Mouse (Mus musculus) midbrain, embryonic 16.5 days (tissue): ENCODE measurements around the gene Hoxa1. TPM values are rescaled to one million over a fixed set of nuclear protein-coding genes. Genes with fewer than 3 reads are reported as not detected.
A peak's percentile ranks its signal among the peaks of the same experiment; 100 is the strongest.

ENCODE experiments used
- ATAC-seq: fragments of 200-750 bp; cut with Nextera tagmentation; 2 replicates; pipeline ENCODE4 v1.8.0; 2017; ENCODE audit warnings: moderate TSS enrichment
- H3K27ac ChIP-seq: fragments of 300-500 bp; sonication (generic); 2 replicates; pipeline ENCODE4 v1.5.1; 2014; ENCODE audit warnings: mild to moderate bottlenecking, low read length, mixed read lengths
- H3K27me3 ChIP-seq: fragments of 300-500 bp; sonication (generic); 2 replicates; pipeline ENCODE4 v1.6.1; 2014; ENCODE audit warnings: low read depth, low read length, mixed read lengths; ENCODE audit not compliant: control insufficient read depth, insufficient read depth
- H3K36me3 ChIP-seq: fragments of 300-500 bp; sonication (generic); 2 replicates; pipeline ENCODE4 v1.6.1; 2014; ENCODE audit warnings: mild to moderate bottlenecking, low read length, moderate library complexity, mixed read lengths; ENCODE audit not compliant: control insufficient read depth, insufficient read depth
- H3K4me1 ChIP-seq: fragments of 300-500 bp; sonication (generic); 2 replicates; pipeline ENCODE4 v1.6.1; 2014; ENCODE audit warnings: mild to moderate bottlenecking, low read length, mixed read lengths; ENCODE audit not compliant: control insufficient read depth, insufficient read depth
- H3K4me2 ChIP-seq: fragments of 300-500 bp; sonication (generic); 2 replicates; pipeline ENCODE4 v1.6.1; 2014; ENCODE audit warnings: mild to moderate bottlenecking, low read length, mixed read lengths
- H3K4me3 ChIP-seq: fragments of 300-500 bp; sonication (generic); 2 replicates; pipeline ENCODE4 v1.5.1; 2014; ENCODE audit warnings: low read depth, mild to moderate bottlenecking, low read length, moderate library complexity, mixed read lengths
- H3K9ac ChIP-seq: fragments of 300-500 bp; sonication (generic); 2 replicates; pipeline ENCODE4 v1.6.1; 2014; ENCODE audit warnings: low read depth, low read length, mixed read lengths
- H3K9me3 ChIP-seq: fragments of 300-500 bp; sonication (generic); replicated peaks from 2 replicates; pipeline ENCODE4 v1.6.1; 2014; ENCODE audit warnings: mild to moderate bottlenecking, low read length, mixed read lengths; ENCODE audit not compliant: control insufficient read depth, poor library complexity, severe bottlenecking
- WGBS: fragments of 180-500 bp; shearing (Covaris S2); extraction: QIAGEN DNeasy Blood & Tissue Kit; methylation state at CpG from one replicate; pipeline ENCODE4 v1.1.7; 2014; 5-methylcytosine and 5-hydroxymethylcytosine counted together
- polyA plus RNA-seq: library from polyadenylated mRNA; unstranded; fragments of >200 nt; fragmentation: Nextera tagmentation; extraction: Ambion mirVana; gene quantifications from 2 replicates; pipeline ENCODE4 v1.2.1, GENCODE M21; 2015

Hoxa1 gene
- polyA plus RNA-seq, 1 experiment from 2014 or later = not detected

DNA sequence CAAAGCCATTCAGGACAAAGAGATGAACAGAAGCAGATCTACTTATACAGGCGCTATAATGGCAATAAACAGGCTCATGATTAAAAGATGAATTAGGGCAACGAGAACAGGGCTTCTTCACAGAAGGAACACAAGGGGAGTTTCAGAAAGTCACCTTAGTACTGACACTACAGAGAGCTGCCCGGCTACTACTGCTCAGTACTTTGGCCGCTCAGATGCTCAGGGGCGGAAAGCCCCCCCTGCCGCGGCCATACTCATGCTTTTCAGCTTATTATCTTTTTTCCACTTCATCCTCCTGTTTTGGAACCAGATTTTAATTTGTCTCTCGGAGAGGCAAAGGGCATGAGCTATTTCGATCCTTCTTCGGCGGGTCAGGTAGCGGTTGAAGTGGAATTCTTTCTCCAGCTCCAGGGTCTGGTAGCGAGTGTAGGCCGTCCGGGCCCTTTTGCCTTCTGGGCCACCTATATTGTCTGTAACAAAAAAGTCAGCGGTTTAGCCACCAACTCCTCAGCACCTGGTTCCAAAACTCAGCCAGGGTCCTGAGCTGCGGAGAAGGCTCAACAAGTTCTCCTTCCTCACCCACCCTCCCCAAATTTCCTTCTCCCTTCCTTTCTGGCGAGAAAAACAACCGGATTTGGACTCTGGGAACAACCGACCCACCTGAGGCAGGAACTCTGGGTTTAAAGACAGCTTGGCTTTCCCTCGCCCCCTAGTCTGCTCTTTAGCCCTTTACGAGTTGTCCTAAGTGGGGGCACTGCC lies 44.4 kb upstream of the Hoxa1 start:
- Histone ChIP-seq H3K27me3 (peaks cover 91% of the 10 kb centered on the region), H3K9me3 (no peaks in the 10 kb centered on the region), H3K4me3 (no peak overlapping the region), H3K4me2 (no peak overlapping the region), H3K9ac (no peak overlapping the region), H3K27ac (no peak overlapping the region), H3K4me1 (peaks cover 3% of the 10 kb centered on the region; the same call in 1 of the 2 replicates), H3K36me3 (no peaks in the 10 kb centered on the region)
- no peak for ATAC-seq
- whole genome bisulfite sequencing = 3% methylated on average over 22 of the region's 22 CpGs

DNA sequence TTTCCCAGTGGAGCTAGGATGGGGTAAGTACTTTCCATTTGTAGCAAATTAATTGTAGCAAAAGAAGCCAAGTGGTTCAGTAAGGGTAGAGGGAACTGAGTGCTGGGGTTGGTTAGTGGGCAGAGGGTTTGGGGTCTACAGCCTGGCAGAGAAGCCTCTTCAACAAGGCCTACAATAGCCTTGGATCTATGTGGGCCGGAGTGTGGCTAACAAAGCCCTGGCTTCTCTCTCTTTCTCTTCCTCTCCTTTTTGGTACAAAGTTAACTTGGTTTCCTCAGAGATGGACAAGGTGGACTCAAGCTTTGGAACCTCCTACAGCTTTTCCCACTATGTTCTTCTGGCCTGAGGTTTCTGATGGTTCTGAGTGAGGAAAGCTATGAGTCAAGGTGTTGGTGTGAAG lies 43.2 kb upstream of the Hoxa1 start:
- Histone ChIP-seq H3K4me2 (no peak overlapping the region), H3K9ac (no peak overlapping the region), H3K27me3 (peaks cover 92% of the 10 kb centered on the region), H3K36me3 (no peaks in the 10 kb centered on the region), H3K9me3 (no peaks in the 10 kb centered on the region), H3K4me1 (peaks cover 3% of the 10 kb centered on the region; the same call in 1 of the 2 replicates), H3K4me3 (no peak overlapping the region), H3K27ac (no peak overlapping the region)
- ATAC-seq = no peak
- WGBS = 13% methylated on average over 1 of the region's 1 CpGs

DNA sequence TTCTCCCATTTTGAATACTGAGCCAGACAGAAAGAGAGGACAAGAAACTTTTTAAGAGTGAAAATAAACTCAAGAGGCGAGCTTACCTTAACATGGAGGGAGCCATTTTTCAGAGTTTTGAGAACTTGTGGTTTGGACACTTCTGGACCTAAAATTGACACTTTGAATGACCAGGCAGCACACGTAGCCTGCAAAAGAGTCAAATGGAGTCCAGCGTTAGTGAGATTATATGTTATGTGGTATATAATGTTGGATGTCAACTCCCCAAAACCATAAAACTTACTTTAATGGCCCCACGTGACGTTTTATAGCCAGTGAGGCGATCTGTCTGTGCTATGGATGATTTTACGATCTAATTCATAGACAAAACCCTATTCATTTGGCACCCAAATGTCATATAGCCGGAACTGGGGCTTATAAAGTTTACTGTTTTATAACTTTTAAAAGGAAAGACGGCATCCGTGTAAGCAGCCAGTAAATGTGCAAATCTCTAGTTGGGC lies 42.7 kb upstream of the Hoxa1 start:
- Histone ChIP-seq H3K36me3 (no peaks in the 10 kb centered on the region), H3K4me3 (no peak overlapping the region), H3K9me3 (no peaks in the 10 kb centered on the region), H3K4me1 (peaks cover 3% of the 10 kb centered on the region; the same call in 1 of the 2 replicates), H3K27me3 (peaks cover 92% of the 10 kb centered on the region), H3K9ac (no peak overlapping the region), H3K4me2 (no peak overlapping the region), H3K27ac (no peak overlapping the region)
- WGBS = 5% methylated on average over 10 of the region's 10 CpGs
- ATAC-seq = no peak

DNA sequence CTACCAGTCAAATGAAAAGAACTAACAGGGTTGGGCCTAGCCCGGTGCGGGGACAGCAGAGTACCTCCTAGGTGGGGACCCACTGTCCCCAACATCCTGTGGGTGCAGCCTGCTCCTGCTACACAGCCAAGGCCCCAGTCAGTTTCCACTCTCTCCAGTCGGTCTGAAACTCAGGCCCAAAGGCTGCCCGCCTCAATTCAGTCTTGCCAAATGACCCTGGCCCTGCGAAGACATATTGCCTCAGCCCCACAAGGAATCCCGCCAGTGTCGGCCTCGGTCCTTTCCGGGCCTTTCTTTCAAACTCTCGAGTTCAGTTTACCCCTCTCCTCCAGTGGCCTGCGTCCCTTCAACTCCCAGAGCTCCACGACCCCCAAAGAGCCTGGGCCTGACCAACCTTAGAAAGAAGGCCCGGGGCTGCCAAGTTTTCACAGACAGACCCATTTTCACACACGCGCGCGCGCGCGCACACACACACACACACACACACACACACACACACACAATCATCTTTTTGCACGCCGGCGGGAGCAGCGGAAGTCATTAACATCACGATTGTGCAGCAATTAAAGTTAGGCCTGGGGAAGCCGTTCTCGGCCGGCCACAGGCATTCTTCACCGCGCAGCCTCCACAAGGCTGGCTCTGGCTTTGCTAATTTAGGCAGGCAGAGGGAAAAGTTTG lies 42.1 kb upstream of the Hoxa1 start:
- no peak for ATAC-seq
- H3K4me1 ChIP-seq = peaks cover 3% of the 10 kb centered on the region; the same call in 1 of the 2 replicates
- H3K27ac ChIP-seq = no peak overlapping the region

GRCm38 (mm10) chr6:52197271-52197670 lies 39.2 kb upstream of the Hoxa1 start:
- under 1% methylated on average over 10 of the region's 10 CpGs for WGBS
- Histone ChIP-seq H3K9me3 (no peaks in the 10 kb centered on the region), H3K27me3 (peaks cover 92% of the 10 kb centered on the region), H3K36me3 (no peaks in the 10 kb centered on the region), H3K4me3 (no peak overlapping the region), H3K4me2 (no peak overlapping the region), H3K27ac (no peak overlapping the region), H3K9ac (no peak overlapping the region), H3K4me1 (no peaks in the 10 kb centered on the region)
- ATAC-seq = no peak

More for the DNA sequence above, 42.1 kb upstream of the Hoxa1 start:
- H3K4me2 ChIP-seq = no peak overlapping the region
- 2% methylated on average over 30 of the region's 30 CpGs for WGBS
- H3K9ac ChIP-seq = no peak overlapping the region
- no peaks in the 10 kb centered on the region for H3K9me3 ChIP-seq
- H3K27me3 ChIP-seq = peaks cover 91% of the 10 kb centered on the region
- no peaks in the 10 kb centered on the region for H3K36me3 ChIP-seq
- no peak overlapping the region for H3K4me3 ChIP-seq

- Histone ChIP-seq H3K36me3 (no peaks in the 10 kb centered on the region), H3K4me2 (no peak overlapping the region), H3K9ac (no peak overlapping the region), H3K27ac (no peak overlapping the region), H3K4me1 (peaks cover under 1% of the 10 kb centered on the region; the same call in 1 of the 2 replicates), H3K4me3 (no peak overlapping the region), H3K9me3 (no peaks in the 10 kb centered on the region), H3K27me3 (peaks cover 95% of the 10 kb centered on the region)
- ATAC-seq = no peak
- WGBS = 4% methylated on average over 9 of the region's 9 CpGs
These were observed 38.7 kb upstream of the Hoxa1 start for GRCm38 (mm10) chr6:52196811-52197210.

GRCm38 (mm10) chr6:52194690-52195089 lies 36.6 kb upstream of the Hoxa1 start:
- 4% methylated on average over 10 of the region's 10 CpGs for WGBS
- Histone ChIP-seq H3K4me1 (peaks cover 6% of the 10 kb centered on the region; the same call in 1 of the 2 replicates), H3K4me2 (no peak overlapping the region)

GRCm38 (mm10) chr6:52191860-52192550 lies 33.9 kb upstream of the Hoxa1 start:
- under 1% methylated on average over 43 of the region's 55 CpGs for WGBS
- H3K27ac ChIP-seq = no peak overlapping the region
- H3K4me1 ChIP-seq = peaks cover 6% of the 10 kb centered on the region; the same call in 1 of the 2 replicates
- no peak overlapping the region for H3K9ac ChIP-seq
- H3K4me3 ChIP-seq = peak overlapping the region; percentile 28
- H3K9me3 ChIP-seq = no peaks in the 10 kb centered on the region
- ATAC-seq = no peak
- peaks cover 95% of the 10 kb centered on the region for H3K27me3 ChIP-seq
- no peaks in the 10 kb centered on the region for H3K36me3 ChIP-seq
- peak overlapping the region; percentile 43 for H3K4me2 ChIP-seq

More at GRCm38 (mm10) chr6:52194690-52195089, 36.6 kb upstream of the Hoxa1 start:
- ATAC-seq = no peak
- no peak overlapping the region for H3K4me3 ChIP-seq
- H3K36me3 ChIP-seq = no peaks in the 10 kb centered on the region
- H3K9me3 ChIP-seq = no peaks in the 10 kb centered on the region
- no peak overlapping the region for H3K9ac ChIP-seq
- H3K27ac ChIP-seq = no peak overlapping the region
- H3K27me3 ChIP-seq = peaks cover 94% of the 10 kb centered on the region
